In genomic region chr4:41663614-41664013, GRCm38 (mm10) we compare ENCODE assay signal across 22 mouse cellular contexts. TPM values are rescaled to one million over a fixed set of nuclear protein-coding genes. Genes with fewer than 3 reads are reported as not detected.
DNase-seq lines count a peak whose midpoint lies in the region; ATAC-seq and TF ChIP-seq lines count a peak whose summit lies in the region.
"Had no signal": no experiment of that assay in that cellular context is flagged by ENCODE, and none has a peak within 500 bp of the region (broad histone marks: within the 10 kb centered on the region; RNA-seq: fewer than 3 reads in every experiment).

No protein-coding gene starts in this region.

- H3K9me3 ChIP-seq in forebrain, embryonic 12.5 days, result no peaks in the 10 kb centered on the region
- H3K9me3 ChIP-seq in forebrain, postnatal 0 days (ENCODE audit: low read length), result no peaks in the 10 kb centered on the region
- H3K9me3 ChIP-seq in kidney, embryonic 15.5 days (replicated peaks), result no peaks in the 10 kb centered on the region
- no peaks in the 10 kb centered on the region for H3K9me3 ChIP-seq in hindbrain, embryonic 11.5 days (ENCODE audit: control insufficient read depth, low read length)
- no peaks in the 10 kb centered on the region for H3K9me3 ChIP-seq in limb, embryonic 13.5 days
- H3K9me3 ChIP-seq: embryonic facial prominence, embryonic 12.5 days; limb, embryonic 12.5 days; megakaryocyte, embryonic 14.5 days; neural tube, embryonic 15.5 days had no signal

- no peak for DNase-seq in forebrain, postnatal 0 days
- no peak for DNase-seq in kidney, adult 2 months
- peak; percentile 33 for DNase-seq in hindbrain, embryonic 11.5 days (ENCODE audit: low spot score)
- no peak for DNase-seq in lung, postnatal 36 days
- DNase-seq in adrenal gland, postnatal 14 days, result no peak
- DNase-seq: adrenal gland, adult 8-10 months; cerebellum, adult 11 months; cerebellum, postnatal 25 days; heart, adult 11 months; kidney, adult 8-10 months; thymus, postnatal 36 days had no signal

- 70% methylated on average over 9 of the region's 9 CpGs for WGBS in forebrain, embryonic 12.5 days
- WGBS in forebrain, postnatal 0 days, result 68% methylated on average over 9 of the region's 9 CpGs
- 16% methylated on average over 9 of the region's 9 CpGs for WGBS in kidney, embryonic 15.5 days
- 52% methylated on average over 9 of the region's 9 CpGs for WGBS in kidney, adult 2 months
- 32% methylated on average over 9 of the region's 9 CpGs for WGBS in hindbrain, embryonic 11.5 days
- 7% methylated on average over 9 of the region's 9 CpGs for WGBS in limb, embryonic 13.5 days

- H3K27ac ChIP-seq in forebrain, embryonic 12.5 days, result no peak overlapping the region
- no peak overlapping the region for H3K27ac ChIP-seq in forebrain, postnatal 0 days (ENCODE audit: low read depth, low read length)
- H3K27ac ChIP-seq in kidney, embryonic 15.5 days, result peak overlapping the region; percentile 91; the same call in 1 of the 2 replicates
- no peak overlapping the region for H3K27ac ChIP-seq in kidney, adult 2 months (ENCODE audit: insufficient read depth, low read depth, low read length)
- peak overlapping the region; percentile 65; the same call in 1 of the 2 replicates for H3K27ac ChIP-seq in hindbrain, embryonic 11.5 days (ENCODE audit: low read depth, low read length)
- H3K27ac ChIP-seq in limb, embryonic 13.5 days, result no peak overlapping the region
- H3K27ac ChIP-seq: embryonic facial prominence, embryonic 12.5 days; limb, embryonic 12.5 days; liver, embryonic 14.5 days; neural tube, embryonic 15.5 days had no signal

- peaks cover 74% of the 10 kb centered on the region for H3K4me1 ChIP-seq in forebrain, embryonic 12.5 days
- H3K4me1 ChIP-seq in forebrain, postnatal 0 days (ENCODE audit: insufficient read depth), result no peaks in the 10 kb centered on the region
- H3K4me1 ChIP-seq in kidney, embryonic 15.5 days, result peaks cover 84% of the 10 kb centered on the region
- H3K4me1 ChIP-seq in kidney, adult 2 months (ENCODE audit: control insufficient read depth, insufficient read depth, low read length), result peaks cover 5% of the 10 kb centered on the region
- peaks cover 57% of the 10 kb centered on the region for H3K4me1 ChIP-seq in hindbrain, embryonic 11.5 days (replicated peaks; ENCODE audit: control insufficient read depth, insufficient read depth, low read length)
- H3K4me1 ChIP-seq in limb, embryonic 13.5 days, result peaks cover 72% of the 10 kb centered on the region

- no peak for TF ChIP-seq CTCF in forebrain, postnatal 0 days (IDR thresholded peaks at IDR 0.05; ENCODE audit: low read depth)
- no peak for TF ChIP-seq CTCF in kidney, adult 2 months (conservative IDR thresholded peaks at IDR 0.05; ENCODE audit: insufficient read depth, insufficient read length, low read depth, low read length)

- H3K27me3 ChIP-seq in forebrain, embryonic 12.5 days, result peaks cover 23% of the 10 kb centered on the region
- H3K27me3 ChIP-seq in forebrain, postnatal 0 days (ENCODE audit: insufficient read depth, low read length), result no peaks in the 10 kb centered on the region
- peaks cover 21% of the 10 kb centered on the region for H3K27me3 ChIP-seq in kidney, embryonic 15.5 days
- H3K27me3 ChIP-seq in kidney, adult 2 months (replicated peaks; ENCODE audit: control insufficient read depth, insufficient read depth, low read length), result no peaks in the 10 kb centered on the region
- H3K27me3 ChIP-seq in hindbrain, embryonic 11.5 days (ENCODE audit: control insufficient read depth, insufficient read depth, low read length), result no peaks in the 10 kb centered on the region
- peaks cover 92% of the 10 kb centered on the region for H3K27me3 ChIP-seq in limb, embryonic 13.5 days
- H3K27me3 ChIP-seq: neural tube, embryonic 15.5 days had no signal

- peaks cover 57% of the 10 kb centered on the region for H3K36me3 ChIP-seq in forebrain, embryonic 12.5 days (replicated peaks)
- peaks cover 6% of the 10 kb centered on the region; the same call in 1 of the 2 replicates for H3K36me3 ChIP-seq in forebrain, postnatal 0 days (ENCODE audit: insufficient read depth)
- no peaks in the 10 kb centered on the region for H3K36me3 ChIP-seq in kidney, embryonic 15.5 days
- no peaks in the 10 kb centered on the region for H3K36me3 ChIP-seq in kidney, adult 2 months (ENCODE audit: control insufficient read depth, insufficient read depth, low read length)
- 0 out of 2 replicates have a peak, but pooled peaks cover 2% of the 10 kb centered on the region for H3K36me3 ChIP-seq in hindbrain, embryonic 11.5 days (ENCODE audit: control insufficient read depth, insufficient read depth, low read length)
- no peaks in the 10 kb centered on the region for H3K36me3 ChIP-seq in limb, embryonic 13.5 days
- H3K36me3 ChIP-seq: limb, embryonic 12.5 days; neural tube, embryonic 15.5 days had no signal

- no peak for ATAC-seq in forebrain, embryonic 12.5 days (ENCODE audit: low FRiP score)
- ATAC-seq in forebrain, postnatal 0 days, result no peak
- 0 out of 2 replicates have a peak, but pooled peaks have one; percentile 5 for ATAC-seq in kidney, embryonic 15.5 days (replicated peaks; ENCODE audit: low FRiP score)
- ATAC-seq in hindbrain, embryonic 11.5 days (ENCODE audit: low FRiP score), result 0 out of 2 replicates have a peak, but pooled peaks have one; percentile 4
- no peak for ATAC-seq in limb, embryonic 13.5 days (ENCODE audit: low FRiP score, low read depth)

- H3K4me2 ChIP-seq in forebrain, embryonic 12.5 days, result no peak overlapping the region; the same call in 1 of the 2 replicates
- H3K4me2 ChIP-seq in forebrain, postnatal 0 days (ENCODE audit: low read depth), result no peak overlapping the region
- H3K4me2 ChIP-seq in kidney, embryonic 15.5 days, result 0 out of 2 replicates have a peak overlapping the region, but pooled peaks have one; percentile 10
- no peak overlapping the region for H3K4me2 ChIP-seq in hindbrain, embryonic 11.5 days (replicated peaks; ENCODE audit: low read depth, low read length)
- H3K4me2 ChIP-seq in limb, embryonic 13.5 days (replicated peaks), result 0 out of 2 replicates have a peak overlapping the region, but pooled peaks have one; percentile 4
- H3K4me2 ChIP-seq: embryonic facial prominence, embryonic 12.5 days; limb, embryonic 12.5 days; neural tube, embryonic 15.5 days had no signal

- H3K9ac ChIP-seq in forebrain, embryonic 12.5 days, result 0 out of 2 replicates have a peak overlapping the region, but pooled peaks have one; percentile 21
- no peak overlapping the region for H3K9ac ChIP-seq in forebrain, postnatal 0 days
- no peak overlapping the region for H3K9ac ChIP-seq in kidney, embryonic 15.5 days
- no peak overlapping the region for H3K9ac ChIP-seq in hindbrain, embryonic 11.5 days (ENCODE audit: low read depth, low read length)
- no peak overlapping the region for H3K9ac ChIP-seq in limb, embryonic 13.5 days
- H3K9ac ChIP-seq: embryonic facial prominence, embryonic 12.5 days; limb, embryonic 12.5 days; liver, embryonic 14.5 days; neural tube, embryonic 15.5 days had no signal

- H3K4me3 ChIP-seq in forebrain, embryonic 12.5 days (replicated peaks), result no peak overlapping the region
- no peak overlapping the region for H3K4me3 ChIP-seq in forebrain, postnatal 0 days (ENCODE audit: low read depth, low read length)
- H3K4me3 ChIP-seq in kidney, embryonic 15.5 days (replicated peaks), result no peak overlapping the region
- H3K4me3 ChIP-seq in kidney, adult 2 months (ENCODE audit: insufficient read depth, low read depth, low read length), result no peak overlapping the region
- H3K4me3 ChIP-seq in hindbrain, embryonic 11.5 days (ENCODE audit: low read depth, low read length), result no peak overlapping the region
- H3K4me3 ChIP-seq in limb, embryonic 13.5 days, result no peak overlapping the region
- H3K4me3 ChIP-seq: embryonic facial prominence, embryonic 12.5 days; limb, embryonic 12.5 days; megakaryocyte, embryonic 14.5 days; neural tube, embryonic 15.5 days had no signal

- TF ChIP-seq POLR2A in kidney, adult 2 months (IDR thresholded peaks at IDR 0.05; ENCODE audit: low read depth, low read length), result no peak

RNA-seq across cellular contexts. Expression of gene Enho, which starts 23.5 kb away (rescaled TPM):
- 43.2 and 44.7 TPM in 2 replicates for polyA plus RNA-seq in forebrain, embryonic 12.5 days (2016; fragmentation: Nextera tagmentation; extraction: Ambion mirVana)
- total RNA-seq in forebrain, postnatal 0 days (2014; rRNA removed), result 106 and 130 TPM in 2 replicates
- 117 and 122 TPM in 2 replicates for polyA plus RNA-seq in forebrain, postnatal 0 days (2015; fragmentation: Nextera tagmentation; extraction: Ambion mirVana)
- polyA plus RNA-seq in kidney, embryonic 15.5 days (2015; fragmentation: Nextera tagmentation; extraction: Ambion mirVana), result 19.1 and 22.6 TPM in 2 replicates
- polyA plus RNA-seq in kidney, adult 2 months (2012; rRNA removed), result 9.3 and 9.9 TPM in 2 replicates
- polyA plus RNA-seq in hindbrain, embryonic 11.5 days (2014; fragmentation: Nextera tagmentation; extraction: Ambion mirVana), result 42.4 and 42.7 TPM in 2 replicates
- 12.7 and 13.6 TPM in 2 replicates for polyA plus RNA-seq in limb, embryonic 13.5 days (2015; fragmentation: Nextera tagmentation; extraction: Ambion mirVana)
- 3.5 and 6.9 TPM in 2 replicates for total RNA-seq in adrenal gland, postnatal 14 days (2021)
- total RNA-seq: monocyte, adult 5-6 weeks had no signal

RNA-seq across cellular contexts. Expression of gene Cntfr, which starts 33.3 kb away (rescaled TPM):
- 21.9 and 28.3 TPM in 2 replicates for polyA plus RNA-seq in forebrain, embryonic 12.5 days (2016; fragmentation: Nextera tagmentation; extraction: Ambion mirVana)
- total RNA-seq in forebrain, postnatal 0 days (2014; rRNA removed), result 24.7 and 25.9 TPM in 2 replicates
- polyA plus RNA-seq in forebrain, postnatal 0 days (2015; fragmentation: Nextera tagmentation; extraction: Ambion mirVana), result 13.6 and 14.2 TPM in 2 replicates
- 19.8 and 22.1 TPM in 2 replicates for polyA plus RNA-seq in kidney, embryonic 15.5 days (2015; fragmentation: Nextera tagmentation; extraction: Ambion mirVana)
- polyA plus RNA-seq in kidney, adult 2 months (2012; rRNA removed), result 15.4 and 15.9 TPM in 2 replicates
- 27.8 and 29.5 TPM in 2 replicates for polyA plus RNA-seq in hindbrain, embryonic 11.5 days (2014; fragmentation: Nextera tagmentation; extraction: Ambion mirVana)
- 5.1 and 5.5 TPM in 2 replicates for polyA plus RNA-seq in limb, embryonic 13.5 days (2015; fragmentation: Nextera tagmentation; extraction: Ambion mirVana)
- total RNA-seq in adrenal gland, postnatal 14 days (2021), result 61.2 and 63.2 TPM in 2 replicates
- total RNA-seq: CH12.LX; hematopoietic stem cell, adult 5-6 weeks; monocyte, adult 5-6 weeks had no signal

RNA-seq across cellular contexts. Expression of gene Il11ra1, which starts 36.2 kb away (rescaled TPM):
- 56.6 and 62.1 TPM in 2 replicates for polyA plus RNA-seq in forebrain, embryonic 12.5 days (2016; fragmentation: Nextera tagmentation; extraction: Ambion mirVana)
- 16.8 and 17.2 TPM in 2 replicates for total RNA-seq in forebrain, postnatal 0 days (2014; rRNA removed)
- polyA plus RNA-seq in forebrain, postnatal 0 days (2015; fragmentation: Nextera tagmentation; extraction: Ambion mirVana), result 29.1 and 31.2 TPM in 2 replicates
- polyA plus RNA-seq in kidney, embryonic 15.5 days (2015; fragmentation: Nextera tagmentation; extraction: Ambion mirVana), result 137 and 157 TPM in 2 replicates
- polyA plus RNA-seq in kidney, adult 2 months (2012; rRNA removed), result 125 and 126 TPM in 2 replicates
- 83.7 TPM in 2 replicates for polyA plus RNA-seq in hindbrain, embryonic 11.5 days (2014; fragmentation: Nextera tagmentation; extraction: Ambion mirVana)
- polyA plus RNA-seq in limb, embryonic 13.5 days (2015; fragmentation: Nextera tagmentation; extraction: Ambion mirVana), result 405 and 439 TPM in 2 replicates
- total RNA-seq in adrenal gland, postnatal 14 days (2021), result 56.9 and 60.2 TPM in 2 replicates

RNA-seq across cellular contexts. Expression of gene Rpp25l, which starts 49.7 kb away (rescaled TPM):
- 77.0 and 79.1 TPM in 2 replicates for polyA plus RNA-seq in forebrain, embryonic 12.5 days (2016; fragmentation: Nextera tagmentation; extraction: Ambion mirVana)
- 36.3 and 44.4 TPM in 2 replicates for total RNA-seq in forebrain, postnatal 0 days (2014; rRNA removed)
- polyA plus RNA-seq in forebrain, postnatal 0 days (2015; fragmentation: Nextera tagmentation; extraction: Ambion mirVana), result 43.0 and 52.0 TPM in 2 replicates
- 76.2 and 83.6 TPM in 2 replicates for polyA plus RNA-seq in kidney, embryonic 15.5 days (2015; fragmentation: Nextera tagmentation; extraction: Ambion mirVana)
- polyA plus RNA-seq in kidney, adult 2 months (2012; rRNA removed), result 57.0 and 62.2 TPM in 2 replicates
- polyA plus RNA-seq in hindbrain, embryonic 11.5 days (2014; fragmentation: Nextera tagmentation; extraction: Ambion mirVana), result 80.0 and 84.1 TPM in 2 replicates
- 74.9 and 76.6 TPM in 2 replicates for polyA plus RNA-seq in limb, embryonic 13.5 days (2015; fragmentation: Nextera tagmentation; extraction: Ambion mirVana)
- total RNA-seq in adrenal gland, postnatal 14 days (2021), result 30.1 and 34.1 TPM in 2 replicates

RNA-seq across cellular contexts. Expression of gene Dctn3, which starts 59.4 kb away (rescaled TPM):
- 159 and 179 TPM in 2 replicates for polyA plus RNA-seq in forebrain, embryonic 12.5 days (2016; fragmentation: Nextera tagmentation; extraction: Ambion mirVana)
- total RNA-seq in forebrain, postnatal 0 days (2014; rRNA removed), result 184 and 251 TPM in 2 replicates
- polyA plus RNA-seq in forebrain, postnatal 0 days (2015; fragmentation: Nextera tagmentation; extraction: Ambion mirVana), result 378 and 438 TPM in 2 replicates
- 128 and 132 TPM in 2 replicates for polyA plus RNA-seq in kidney, embryonic 15.5 days (2015; fragmentation: Nextera tagmentation; extraction: Ambion mirVana)
- 76.0 and 92.6 TPM in 2 replicates for polyA plus RNA-seq in kidney, adult 2 months (2012; rRNA removed)
- polyA plus RNA-seq in hindbrain, embryonic 11.5 days (2014; fragmentation: Nextera tagmentation; extraction: Ambion mirVana), result 187 and 192 TPM in 2 replicates
- 104 and 106 TPM in 2 replicates for polyA plus RNA-seq in limb, embryonic 13.5 days (2015; fragmentation: Nextera tagmentation; extraction: Ambion mirVana)
- total RNA-seq in adrenal gland, postnatal 14 days (2021), result 106 and 110 TPM in 2 replicates

Comparison
In these comparisons a context has a peak if more than half of its experiments do, and no peak if none do; other contexts are left out.
1. H3K27ac ChIP-seq: peak in kidney, embryonic 15.5 days (single experiment) and hindbrain, embryonic 11.5 days (single experiment); none in forebrain, embryonic 12.5 days (single experiment), forebrain, postnatal 0 days (single experiment), kidney, adult 2 months (single experiment) and limb, embryonic 13.5 days (single experiment).
2. ATAC-seq: peak in kidney, embryonic 15.5 days (single experiment) and hindbrain, embryonic 11.5 days (single experiment); none in forebrain, embryonic 12.5 days (single experiment), forebrain, postnatal 0 days (single experiment) and limb, embryonic 13.5 days (single experiment).
3. H3K4me2 ChIP-seq: peak in kidney, embryonic 15.5 days (single experiment) and limb, embryonic 13.5 days (single experiment); none in forebrain, embryonic 12.5 days (single experiment), forebrain, postnatal 0 days (single experiment) and hindbrain, embryonic 11.5 days (single experiment).